Mouse (Mus musculus): ENCODE measurements around the gene Mamdc2. TPM values are rescaled to one million over a fixed set of nuclear protein-coding genes. Genes with fewer than 3 reads are reported as not detected.

The Mamdc2 gene
- total and polyA plus RNA-seq, 3 experiments: 0.05 TPM; not detected in 2

- Histone ChIP-seq H3K4me1 (ENCODE audit: insufficient read depth, low read depth, low read length) (peaks cover 3% of the 10 kb centered on the region; the same call in 1 of the 2 replicates), H3K4me3 (ENCODE audit: low read depth, low read length) (no peak overlapping the region)
- ATAC-seq (ENCODE audit: extremely low read depth, insufficient number of reproducible peaks, low FRiP score, poor library complexity, severe bottlenecking): no peak
Measured at GRCm38 (mm10) chr19:23323107-23323506, 125.1 kb downstream of the Mamdc2 start.

GRCm38 (mm10) chr19:23317989-23318358 lies 130.3 kb downstream of the Mamdc2 start:
- TF ChIP-seq TAL1 (conservative IDR thresholded peaks at IDR 0.05; ENCODE audit: low read depth, low read length): no peak
- no peak for TF ChIP-seq CTCF (IDR thresholded peaks at IDR 0.05; ENCODE audit: low read depth, low read length)
- no peak for TF ChIP-seq GATA1 (IDR thresholded peaks at IDR 0.05; ENCODE audit: borderline replicate concordance, low read length)
- TF ChIP-seq GATA2 (IDR thresholded peaks at IDR 0.05; ENCODE audit: borderline replicate concordance, low read depth, low read length): no peak
- TF ChIP-seq POLR2AphosphoS5 (IDR thresholded peaks at IDR 0.05; ENCODE audit: insufficient replicate concordance, low read depth, low read length): no peak
- ATAC-seq (ENCODE audit: extremely low read depth, insufficient number of reproducible peaks, low FRiP score, poor library complexity, severe bottlenecking) (no peak), DNase-seq (ENCODE audit: low spot score) (no peak)
- Histone ChIP-seq H3K9me3 (replicated peaks) (no peaks in the 10 kb centered on the region), H3K4me1 (ENCODE audit: insufficient read depth, low read depth, low read length) (no peaks in the 10 kb centered on the region), H3K4me3 (ENCODE audit: low read depth, low read length) (no peak overlapping the region), H3K36me3 (replicated peaks) (no peaks in the 10 kb centered on the region), H3K27me3 (ENCODE audit: insufficient read depth, low read length) (peaks cover 2% of the 10 kb centered on the region; the same call in 1 of the 2 replicates)

More at GRCm38 (mm10) chr19:23323107-23323506, 125.1 kb downstream of the Mamdc2 start:
- TF ChIP-seq GATA1 (IDR thresholded peaks at IDR 0.05; ENCODE audit: borderline replicate concordance, low read length) (no peak), GATA2 (IDR thresholded peaks at IDR 0.05; ENCODE audit: borderline replicate concordance, low read depth, low read length) (no peak), TAL1 (conservative IDR thresholded peaks at IDR 0.05; ENCODE audit: low read depth, low read length) (no peak), CTCF (IDR thresholded peaks at IDR 0.05; ENCODE audit: low read depth, low read length) (no peak), POLR2AphosphoS5 (IDR thresholded peaks at IDR 0.05; ENCODE audit: insufficient replicate concordance, low read depth, low read length) (no peak)
- H3K9me3 ChIP-seq (replicated peaks): no peaks in the 10 kb centered on the region
- no peak for DNase-seq (ENCODE audit: low spot score)
- no peaks in the 10 kb centered on the region for H3K36me3 ChIP-seq (replicated peaks)
- no peaks in the 10 kb centered on the region for H3K27me3 ChIP-seq (ENCODE audit: insufficient read depth, low read length)

GRCm38 (mm10) chr19:23317295-23317988 lies 130.8 kb downstream of the Mamdc2 start:
- H3K9me3 ChIP-seq (replicated peaks): no peaks in the 10 kb centered on the region
- DNase-seq (ENCODE audit: low spot score) (no peak), ATAC-seq (ENCODE audit: extremely low read depth, insufficient number of reproducible peaks, low FRiP score, poor library complexity, severe bottlenecking) (no peak)
- no peak overlapping the region for H3K4me3 ChIP-seq (ENCODE audit: low read depth, low read length)
- H3K4me1 ChIP-seq (ENCODE audit: insufficient read depth, low read depth, low read length): no peaks in the 10 kb centered on the region
- TF ChIP-seq CTCF (IDR thresholded peaks at IDR 0.05; ENCODE audit: low read depth, low read length) (no peak), GATA1 (IDR thresholded peaks at IDR 0.05; ENCODE audit: borderline replicate concordance, low read length) (no peak), TAL1 (conservative IDR thresholded peaks at IDR 0.05; ENCODE audit: low read depth, low read length) (no peak), GATA2 (IDR thresholded peaks at IDR 0.05; ENCODE audit: borderline replicate concordance, low read depth, low read length) (no peak), POLR2AphosphoS5 (IDR thresholded peaks at IDR 0.05; ENCODE audit: insufficient replicate concordance, low read depth, low read length) (no peak)
- H3K27me3 ChIP-seq (ENCODE audit: insufficient read depth, low read length): peaks cover 2% of the 10 kb centered on the region; the same call in 1 of the 2 replicates
- no peaks in the 10 kb centered on the region for H3K36me3 ChIP-seq (replicated peaks)

- Histone ChIP-seq H3K27me3 (ENCODE audit: insufficient read depth, low read length) (peaks cover 2% of the 10 kb centered on the region), H3K4me1 (ENCODE audit: insufficient read depth, low read depth, low read length) (no peaks in the 10 kb centered on the region), H3K36me3 (replicated peaks) (no peaks in the 10 kb centered on the region), H3K9me3 (replicated peaks) (no peaks in the 10 kb centered on the region), H3K4me3 (ENCODE audit: low read depth, low read length) (no peak overlapping the region)
- ATAC-seq (ENCODE audit: extremely low read depth, insufficient number of reproducible peaks, low FRiP score, poor library complexity, severe bottlenecking) (no peak), DNase-seq (ENCODE audit: low spot score) (no peak)
- TF ChIP-seq GATA2 (IDR thresholded peaks at IDR 0.05; ENCODE audit: borderline replicate concordance, low read depth, low read length): no peak
Measured at GRCm38 (mm10) chr19:23316851-23317250, 131.4 kb downstream of the Mamdc2 start.

GRCm38 (mm10) chr19:23309979-23310378 lies 138.3 kb downstream of the Mamdc2 start:
- DNase-seq (ENCODE audit: low spot score): no peak
- TF ChIP-seq POLR2AphosphoS5 (IDR thresholded peaks at IDR 0.05; ENCODE audit: insufficient replicate concordance, low read depth, low read length) (no peak), GATA2 (IDR thresholded peaks at IDR 0.05; ENCODE audit: borderline replicate concordance, low read depth, low read length) (no peak), CTCF (IDR thresholded peaks at IDR 0.05; ENCODE audit: low read depth, low read length) (no peak), TAL1 (conservative IDR thresholded peaks at IDR 0.05; ENCODE audit: low read depth, low read length) (no peak), GATA1 (IDR thresholded peaks at IDR 0.05; ENCODE audit: borderline replicate concordance, low read length) (no peak)
- Histone ChIP-seq H3K4me1 (ENCODE audit: insufficient read depth, low read depth, low read length) (no peaks in the 10 kb centered on the region), H3K4me3 (ENCODE audit: low read depth, low read length) (no peak overlapping the region), H3K9me3 (replicated peaks) (no peaks in the 10 kb centered on the region), H3K27me3 (ENCODE audit: insufficient read depth, low read length) (peaks cover 4% of the 10 kb centered on the region), H3K36me3 (replicated peaks) (no peaks in the 10 kb centered on the region)
- ATAC-seq (ENCODE audit: extremely low read depth, insufficient number of reproducible peaks, low FRiP score, poor library complexity, severe bottlenecking): no peak

- Histone ChIP-seq H3K4me1 (ENCODE audit: insufficient read depth, low read depth, low read length) (no peaks in the 10 kb centered on the region), H3K36me3 (replicated peaks) (no peaks in the 10 kb centered on the region), H3K9me3 (replicated peaks) (no peaks in the 10 kb centered on the region), H3K4me3 (ENCODE audit: low read depth, low read length) (no peak overlapping the region), H3K27me3 (ENCODE audit: insufficient read depth, low read length) (peaks cover 4% of the 10 kb centered on the region; the same call in 1 of the 2 replicates)
- no peak for ATAC-seq (ENCODE audit: extremely low read depth, insufficient number of reproducible peaks, low FRiP score, poor library complexity, severe bottlenecking)
- no peak for DNase-seq (ENCODE audit: low spot score)
- TF ChIP-seq GATA1 (IDR thresholded peaks at IDR 0.05; ENCODE audit: borderline replicate concordance, low read length) (no peak), POLR2AphosphoS5 (IDR thresholded peaks at IDR 0.05; ENCODE audit: insufficient replicate concordance, low read depth, low read length) (no peak), CTCF (IDR thresholded peaks at IDR 0.05; ENCODE audit: low read depth, low read length) (no peak), TAL1 (conservative IDR thresholded peaks at IDR 0.05; ENCODE audit: low read depth, low read length) (no peak), GATA2 (IDR thresholded peaks at IDR 0.05; ENCODE audit: borderline replicate concordance, low read depth, low read length) (no peak)
Measured at GRCm38 (mm10) chr19:23306671-23307070, 141.6 kb downstream of the Mamdc2 start.
